Mouse (Mus musculus) lung, embryonic 15.5 days (tissue): ENCODE results near the gene Il22ra1. TPM values are rescaled to one million over a fixed set of nuclear protein-coding genes. Genes with fewer than 3 reads are reported as not detected.

Experiments used
- ATAC-seq: fragments of 200-750 bp; cut with Nextera tagmentation; 2 replicates; pipeline ENCODE4 v1.8.0; 2017; ENCODE audit warnings: moderate number of reproducible peaks, borderline replicate concordance; ENCODE audit not compliant: low FRiP score, low TSS enrichment; ENCODE audit errors: extremely low read depth
- H3K27ac ChIP-seq: fragments of 300-500 bp; sonication (generic); 2 replicates; pipeline ENCODE4 v1.5.1; 2015; ENCODE audit warnings: moderate library complexity, mild to moderate bottlenecking, inconsistent platforms
- H3K27me3 ChIP-seq: fragments of 300-500 bp; sonication (generic); 2 replicates; pipeline ENCODE4 v1.6.1; 2015; ENCODE audit warnings: inconsistent platforms
- H3K36me3 ChIP-seq: fragments of 300-500 bp; sonication (generic); 2 replicates; pipeline ENCODE4 v1.6.1; 2015; ENCODE audit warnings: inconsistent platforms
- H3K4me1 ChIP-seq: fragments of 300-500 bp; sonication (generic); 2 replicates; pipeline ENCODE4 v1.6.1; 2015; ENCODE audit warnings: inconsistent platforms
- H3K4me2 ChIP-seq: fragments of 300-500 bp; sonication (generic); 2 replicates; pipeline ENCODE4 v1.6.1; 2015; ENCODE audit warnings: inconsistent platforms, mild to moderate bottlenecking, moderate library complexity
- H3K4me3 ChIP-seq: fragments of 300-500 bp; sonication (generic); 2 replicates; pipeline ENCODE4 v1.5.1; 2015; ENCODE audit warnings: mild to moderate bottlenecking, inconsistent platforms
- H3K9ac ChIP-seq: fragments of 300-500 bp; sonication (generic); 2 replicates; pipeline ENCODE4 v1.6.1; 2015; ENCODE audit warnings: inconsistent platforms
- H3K9me3 ChIP-seq: fragments of 300-500 bp; sonication (generic); 2 replicates; pipeline ENCODE4 v1.6.1; 2016; ENCODE audit warnings: inconsistent platforms
- WGBS: fragments of 180-500 bp; shearing (Covaris S2); methylation state at CpG from one replicate; pipeline ENCODE4 v1.1.7; 2015; 5-methylcytosine and 5-hydroxymethylcytosine counted together
- polyA plus RNA-seq: library from polyadenylated mRNA; unstranded; fragments of >200 nt; fragmentation: Nextera tagmentation; extraction: Ambion mirVana; gene quantifications from 2 replicates; pipeline ENCODE4 v1.2.1, GENCODE M21; 2015

Gene Il22ra1
- 0.12 TPM in 1 of 2 replicates, not detected in the other for polyA plus RNA-seq

GRCm38 (mm10) chr4:135727817-135728216 is at the start of gene Il22ra1:
Gene Il22ra1, plus strand, starts transcription at chr4:135728172.
- WGBS: 15% methylated on average over 14 of the region's 14 CpGs
- H3K9me3 ChIP-seq: no peaks in the 10 kb centered on the region
- H3K4me3 ChIP-seq: peak within 1 kb of the TSS; percentile 25
- H3K9ac ChIP-seq: no peak within 1 kb of the TSS
- ATAC-seq: no peak; the same call in 1 of the 2 replicates
- peaks cover 13% of the 10 kb centered on the region for H3K4me1 ChIP-seq
- peak within 1 kb of the TSS; percentile 48 for H3K4me2 ChIP-seq
- H3K36me3 ChIP-seq: no peaks in the 10 kb centered on the region
- H3K27ac ChIP-seq: no peak within 1 kb of the TSS
- no peaks in the 10 kb centered on the region for H3K27me3 ChIP-seq

DNA sequence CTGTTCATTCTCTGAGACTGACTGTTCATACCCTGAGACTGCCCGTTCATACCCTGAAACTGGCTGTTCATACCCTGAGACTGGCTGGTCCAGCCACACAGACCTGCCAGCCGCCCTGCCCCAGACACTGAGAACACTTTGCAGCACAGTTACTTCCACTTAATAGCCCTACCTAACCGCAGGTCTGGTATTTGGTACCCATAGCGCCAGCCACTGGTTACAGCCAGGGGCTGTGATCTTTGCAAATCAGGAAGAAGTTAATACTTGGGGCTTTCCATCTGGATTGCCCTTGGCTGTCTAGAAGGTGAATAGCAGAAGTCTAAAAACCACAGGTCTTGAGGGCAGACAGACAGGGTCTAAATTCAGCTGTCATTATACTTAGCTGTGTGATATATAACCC is 48.7 kb upstream of the Il22ra1 start:
- no peak for ATAC-seq

GRCm38 (mm10) chr4:135681789-135682188 is 46.2 kb upstream of the Il22ra1 start:
- no peak overlapping the region for H3K9ac ChIP-seq
- 65% methylated on average over 5 of the region's 5 CpGs for WGBS
- H3K27me3 ChIP-seq: peaks cover 24% of the 10 kb centered on the region
- no peaks in the 10 kb centered on the region for H3K36me3 ChIP-seq
- H3K4me2 ChIP-seq: no peak overlapping the region
- peaks cover 6% of the 10 kb centered on the region; the same call in 1 of the 2 replicates for H3K4me1 ChIP-seq
- H3K9me3 ChIP-seq: no peaks in the 10 kb centered on the region
- H3K4me3 ChIP-seq: no peak overlapping the region
- ATAC-seq: no peak
- no peak overlapping the region for H3K27ac ChIP-seq

More for the DNA sequence above, 48.7 kb upstream of the Il22ra1 start:
- Histone ChIP-seq H3K36me3 (no peaks in the 10 kb centered on the region), H3K27me3 (peaks cover under 1% of the 10 kb centered on the region; the same call in 1 of the 2 replicates), H3K4me3 (no peak overlapping the region), H3K27ac (no peak overlapping the region), H3K4me2 (no peak overlapping the region), H3K4me1 (peaks cover 8% of the 10 kb centered on the region), H3K9me3 (no peaks in the 10 kb centered on the region), H3K9ac (no peak overlapping the region)
- WGBS: 62% methylated on average over 4 of the region's 4 CpGs

DNA sequence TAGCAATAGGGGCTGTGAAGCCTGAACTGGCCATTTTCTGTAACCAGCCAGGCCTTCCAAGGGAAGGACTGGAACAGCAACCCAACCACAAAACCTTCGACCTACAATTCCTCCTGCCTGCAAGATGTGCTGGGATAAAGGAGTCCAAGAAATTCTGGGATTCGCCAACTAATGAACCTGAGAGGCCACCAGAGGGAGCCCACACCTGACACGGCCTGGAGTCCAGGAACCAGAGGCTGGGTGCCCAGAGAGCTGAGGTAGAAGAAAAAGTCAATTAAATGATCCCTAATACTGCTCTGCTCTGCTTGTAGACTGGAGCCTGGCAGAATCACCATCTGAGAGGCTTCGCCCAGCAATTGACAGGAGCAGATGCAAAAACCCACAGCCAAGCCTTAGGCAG is 44.4 kb upstream of the Il22ra1 start:
- no peaks in the 10 kb centered on the region for H3K36me3 ChIP-seq
- no peak overlapping the region for H3K9ac ChIP-seq
- peaks cover 40% of the 10 kb centered on the region for H3K27me3 ChIP-seq
- no peak overlapping the region for H3K27ac ChIP-seq
- H3K4me1 ChIP-seq: peaks cover 10% of the 10 kb centered on the region; the same call in 1 of the 2 replicates
- H3K9me3 ChIP-seq: no peaks in the 10 kb centered on the region
- H3K4me2 ChIP-seq: no peak overlapping the region
- no peak overlapping the region for H3K4me3 ChIP-seq
- no peak for ATAC-seq
- 22% methylated on average over 4 of the region's 4 CpGs for WGBS

DNA sequence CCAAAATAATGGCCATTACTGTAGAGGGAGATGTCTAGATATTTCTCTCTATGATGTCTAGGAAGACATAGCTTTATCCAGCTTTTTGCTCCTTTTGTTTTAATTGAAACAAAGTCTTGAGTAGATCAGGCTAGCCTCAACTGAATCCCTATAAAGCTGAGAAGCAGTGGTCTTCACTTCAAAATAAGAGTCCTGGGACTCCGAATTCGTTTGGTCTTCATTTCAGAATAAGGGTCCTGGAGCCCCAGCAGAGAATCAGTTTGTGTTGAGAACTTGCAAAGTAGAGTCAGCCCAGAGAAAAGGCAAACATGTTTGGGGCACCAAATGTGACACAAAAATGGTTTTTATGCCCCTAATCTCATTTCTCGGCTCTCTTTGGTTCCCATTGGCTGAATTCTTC is 43.2 kb upstream of the Il22ra1 start:
- Histone ChIP-seq H3K4me2 (no peak overlapping the region), H3K4me3 (no peak overlapping the region), H3K9me3 (no peaks in the 10 kb centered on the region), H3K27ac (no peak overlapping the region), H3K36me3 (no peaks in the 10 kb centered on the region), H3K9ac (no peak overlapping the region), H3K4me1 (peaks cover 13% of the 10 kb centered on the region; the same call in 1 of the 2 replicates), H3K27me3 (peaks cover 43% of the 10 kb centered on the region)
- WGBS: 29% methylated on average over 3 of the region's 3 CpGs
- ATAC-seq: no peak

- under 1% methylated on average over 41 of the region's 41 CpGs for WGBS
These were observed 41.9 kb upstream of the Il22ra1 start, which contains the start of gene Ifnlr1 for GRCm38 (mm10) chr4:135685906-135686567. Gene Ifnlr1, plus strand, starts transcription at chr4:135686287.

GRCm38 (mm10) chr4:135686568-135686953 is 41.4 kb upstream of the Il22ra1 start:
- peaks cover 20% of the 10 kb centered on the region for H3K4me1 ChIP-seq
- peak overlapping the region; percentile 61 for H3K4me3 ChIP-seq
- peak overlapping the region; percentile 32; the same call in 1 of the 2 replicates for H3K27ac ChIP-seq
- H3K9me3 ChIP-seq: no peaks in the 10 kb centered on the region
- no peaks in the 10 kb centered on the region for H3K36me3 ChIP-seq
- peaks cover 43% of the 10 kb centered on the region for H3K27me3 ChIP-seq
- 1% methylated on average over 21 of the region's 21 CpGs for whole genome bisulfite sequencing
- H3K9ac ChIP-seq: peak overlapping the region; percentile 64
- no peak for ATAC-seq
- H3K4me2 ChIP-seq: peak overlapping the region; percentile 97

More at GRCm38 (mm10) chr4:135685906-135686567, 41.9 kb upstream of the Il22ra1 start, which contains the start of gene Ifnlr1:
- no peaks in the 10 kb centered on the region for H3K9me3 ChIP-seq
- ATAC-seq: peak; percentile 53; the same call in 1 of the 2 replicates
- H3K27ac ChIP-seq: peak within 1 kb of the TSS; percentile 32; the same call in 1 of the 2 replicates
- peaks cover 43% of the 10 kb centered on the region for H3K27me3 ChIP-seq
- peak within 1 kb of the TSS; percentile 64 for H3K9ac ChIP-seq
- H3K36me3 ChIP-seq: no peaks in the 10 kb centered on the region
- peak within 1 kb of the TSS; percentile 61 for H3K4me3 ChIP-seq
- H3K4me1 ChIP-seq: peaks cover 20% of the 10 kb centered on the region
- H3K4me2 ChIP-seq: peak within 1 kb of the TSS; percentile 97

GRCm38 (mm10) chr4:135689797-135690196 is 38.2 kb upstream of the Il22ra1 start:
- ATAC-seq: no peak
- H3K36me3 ChIP-seq: no peaks in the 10 kb centered on the region
- H3K9me3 ChIP-seq: no peaks in the 10 kb centered on the region
- H3K27ac ChIP-seq: no peak overlapping the region; the same call in 1 of the 2 replicates
- H3K4me1 ChIP-seq: peaks cover 20% of the 10 kb centered on the region
- no peak overlapping the region for H3K4me3 ChIP-seq
- peaks cover 39% of the 10 kb centered on the region for H3K27me3 ChIP-seq
- H3K9ac ChIP-seq: no peak overlapping the region
- no peak overlapping the region for H3K4me2 ChIP-seq
- 78% methylated on average over 7 of the region's 7 CpGs for WGBS

GRCm38 (mm10) chr4:135690241-135690640 is 37.7 kb upstream of the Il22ra1 start:
- Histone ChIP-seq H3K36me3 (no peaks in the 10 kb centered on the region), H3K9ac (no peak overlapping the region), H3K4me2 (no peak overlapping the region), H3K27ac (no peak overlapping the region), H3K9me3 (no peaks in the 10 kb centered on the region), H3K4me3 (no peak overlapping the region), H3K27me3 (peaks cover 35% of the 10 kb centered on the region), H3K4me1 (peaks cover 20% of the 10 kb centered on the region)
- WGBS: 60% methylated on average over 11 of the region's 11 CpGs
- ATAC-seq: no peak

- Histone ChIP-seq H3K27ac (no peak overlapping the region), H3K4me2 (no peak overlapping the region), H3K4me3 (no peak overlapping the region), H3K27me3 (peaks cover 10% of the 10 kb centered on the region), H3K4me1 (peaks cover 10% of the 10 kb centered on the region; the same call in 1 of the 2 replicates), H3K36me3 (no peaks in the 10 kb centered on the region), H3K9ac (no peak overlapping the region), H3K9me3 (no peaks in the 10 kb centered on the region)
- 70% methylated on average over 4 of the region's 4 CpGs for WGBS
- ATAC-seq: no peak
These were observed 35.1 kb upstream of the Il22ra1 start for GRCm38 (mm10) chr4:135692916-135693315.

DNA sequence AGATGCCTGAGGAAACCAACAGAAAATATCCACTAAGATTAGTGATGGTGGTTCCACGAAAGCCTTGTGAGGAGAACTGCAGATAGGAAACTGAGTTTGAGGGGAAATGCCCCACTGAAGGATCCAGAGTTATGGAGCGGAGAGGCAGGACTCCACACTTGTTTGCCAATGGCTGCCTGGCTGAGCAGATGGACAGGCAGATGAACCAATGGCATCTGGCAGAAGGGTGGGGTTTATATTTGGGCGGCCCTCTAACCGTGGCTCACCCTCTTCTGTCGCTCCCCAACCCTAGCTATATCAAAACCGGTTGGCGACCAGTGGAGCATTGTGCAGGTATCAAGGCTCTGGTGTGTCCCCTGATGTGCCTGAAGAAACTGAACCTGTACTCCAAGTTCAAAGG is 29.5 kb upstream of the Il22ra1 start:
- no peaks in the 10 kb centered on the region for H3K36me3 ChIP-seq
- H3K4me3 ChIP-seq: no peak overlapping the region
- no peak overlapping the region for H3K4me2 ChIP-seq
- H3K27ac ChIP-seq: no peak overlapping the region
- no peaks in the 10 kb centered on the region for H3K9me3 ChIP-seq
- 73% methylated on average over 7 of the region's 7 CpGs for WGBS
- H3K4me1 ChIP-seq: no peaks in the 10 kb centered on the region
- ATAC-seq: no peak
- no peaks in the 10 kb centered on the region for H3K27me3 ChIP-seq
- H3K9ac ChIP-seq: no peak overlapping the region

- Histone ChIP-seq H3K27ac (no peak overlapping the region), H3K4me1 (no peaks in the 10 kb centered on the region), H3K9ac (no peak overlapping the region), H3K27me3 (no peaks in the 10 kb centered on the region), H3K36me3 (no peaks in the 10 kb centered on the region), H3K4me3 (no peak overlapping the region), H3K4me2 (no peak overlapping the region), H3K9me3 (no peaks in the 10 kb centered on the region)
- ATAC-seq: no peak
- WGBS: 58% methylated on average over 13 of the region's 13 CpGs
These were observed 24.5 kb upstream of the Il22ra1 start for GRCm38 (mm10) chr4:135703497-135703896.
